Mouse (Mus musculus) thymus, adult 2 months (tissue): Measurements from ENCODE around the gene Dop1b.

Source experiments
- CTCF ChIP-seq: fragments of 200-500 bp; IDR thresholded peaks from 2 replicates; pipeline ENCODE4 v1.5.1; 2012; ENCODE audit warnings: mild to moderate bottlenecking, control low read depth, low read length, moderate library complexity, borderline replicate concordance; ENCODE audit not compliant: control insufficient read depth, poor library complexity, insufficient read depth; ENCODE audit errors: extremely low read depth
- POLR2A ChIP-seq: fragments of 200-500 bp; IDR thresholded peaks from 2 replicates; pipeline ENCODE4 v1.6.1; 2012; ENCODE audit warnings: mild to moderate bottlenecking, low read length, control low read depth, moderate library complexity; ENCODE audit not compliant: control insufficient read depth, poor library complexity, insufficient read depth; ENCODE audit errors: extremely low read depth

DNA sequence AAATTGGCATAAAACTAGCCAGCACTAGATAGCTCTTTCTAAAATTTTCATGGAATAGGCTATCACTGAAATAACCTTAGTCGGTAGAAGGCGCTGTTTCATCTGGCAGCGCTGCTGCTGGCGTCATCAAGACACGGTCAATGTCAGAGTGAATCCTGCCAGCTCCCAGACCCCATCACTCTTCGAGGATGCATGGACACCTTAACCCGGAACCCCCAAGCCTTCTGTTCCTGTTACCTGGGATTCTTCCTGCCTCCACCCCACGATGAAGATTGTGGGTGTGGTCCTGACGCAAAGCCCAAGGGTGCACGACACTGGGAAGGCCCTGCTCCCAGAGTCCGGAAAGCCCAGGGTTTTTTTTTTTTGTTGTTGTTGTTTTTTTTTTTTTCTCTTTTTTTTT, 780 bp upstream of the Dop1b start:
- peak; percentile 39; the same call in 1 of the 2 replicates for TF ChIP-seq CTCF
- no peak for TF ChIP-seq POLR2A
